Mouse (Mus musculus): ENCODE data around the gene Itga3. TPM values are rescaled to one million over a fixed set of nuclear protein-coding genes. Genes with fewer than 3 reads are reported as not detected.

Gene Itga3
- polyA plus RNA-seq (2014; fragmentation: Illumina TruSeq; extraction: RNeasy Lipid Tissue Mini Kit (QIAGEN cat#74804); ENCODE audit: insufficient read depth, low read depth, low replicate concordance): 43.5 TPM

GRCm38 (mm10) chr11:95076536-95077111 is at the start of gene Itga3:
Itga3 (minus strand) TSS chr11:95076801.

GRCm38 (mm10) chr11:95119990-95120632 is 43.5 kb upstream of the Itga3 start, which contains the start of gene Dlx3:
Dlx3 (plus strand) TSS chr11:95120119.

GRCm38 (mm10) chr11:95041139-95041609 is 35.4 kb downstream of the Itga3 start, which contains the start of gene Pdk2:
Pdk2 (minus strand) TSS chr11:95041354.

GRCm38 (mm10) chr11:95009629-95010014 is 67.0 kb downstream of the Itga3 start, which contains the start of gene Samd14:
Samd14 (plus strand) TSS chr11:95009879.

Other genes with a start within 250 kb of the Itga3 start
- gene Col1a1, start 140.6 kb downstream of the Itga3 start, polyA plus RNA-seq (2014; fragmentation: Illumina TruSeq; extraction: RNeasy Lipid Tissue Mini Kit (QIAGEN cat#74804); ENCODE audit: insufficient read depth, low read depth, low replicate concordance): 42.1 TPM
- not detected for gene Hils1, start 109.2 kb downstream of the Itga3 start, polyA plus RNA-seq (2014; fragmentation: Illumina TruSeq; extraction: RNeasy Lipid Tissue Mini Kit (QIAGEN cat#74804); ENCODE audit: insufficient read depth, low read depth, low replicate concordance)
- 3.8 TPM for gene Sgca, start 100.5 kb downstream of the Itga3 start, polyA plus RNA-seq (2014; fragmentation: Illumina TruSeq; extraction: RNeasy Lipid Tissue Mini Kit (QIAGEN cat#74804); ENCODE audit: insufficient read depth, low read depth, low replicate concordance)
- 42.2 TPM for gene Ppp1r9b, start 85.8 kb downstream of the Itga3 start, polyA plus RNA-seq (2014; fragmentation: Illumina TruSeq; extraction: RNeasy Lipid Tissue Mini Kit (QIAGEN cat#74804); ENCODE audit: insufficient read depth, low read depth, low replicate concordance)
- 3.7 TPM for gene Samd14, start 66.9 kb downstream of the Itga3 start, polyA plus RNA-seq (2014; fragmentation: Illumina TruSeq; extraction: RNeasy Lipid Tissue Mini Kit (QIAGEN cat#74804); ENCODE audit: insufficient read depth, low read depth, low replicate concordance)
- gene Pdk2, start 35.4 kb downstream of the Itga3 start, polyA plus RNA-seq (2014; fragmentation: Illumina TruSeq; extraction: RNeasy Lipid Tissue Mini Kit (QIAGEN cat#74804); ENCODE audit: insufficient read depth, low read depth, low replicate concordance): 24.0 TPM
- gene Dlx3, start 43.3 kb upstream of the Itga3 start, polyA plus RNA-seq (2014; fragmentation: Illumina TruSeq; extraction: RNeasy Lipid Tissue Mini Kit (QIAGEN cat#74804); ENCODE audit: insufficient read depth, low read depth, low replicate concordance): not detected
- 0.34 TPM for gene Dlx4, start 69.5 kb upstream of the Itga3 start, polyA plus RNA-seq (2014; fragmentation: Illumina TruSeq; extraction: RNeasy Lipid Tissue Mini Kit (QIAGEN cat#74804); ENCODE audit: insufficient read depth, low read depth, low replicate concordance)
- gene Tac4, start 184.7 kb upstream of the Itga3 start, polyA plus RNA-seq (2014; fragmentation: Illumina TruSeq; extraction: RNeasy Lipid Tissue Mini Kit (QIAGEN cat#74804); ENCODE audit: insufficient read depth, low read depth, low replicate concordance): 0.25 TPM
- 18.6 TPM for gene Kat7, start 233.4 kb upstream of the Itga3 start, polyA plus RNA-seq (2014; fragmentation: Illumina TruSeq; extraction: RNeasy Lipid Tissue Mini Kit (QIAGEN cat#74804); ENCODE audit: insufficient read depth, low read depth, low replicate concordance)